Mouse (Mus musculus): ENCODE results near the gene Il22ra2. TPM values are rescaled to one million over a fixed set of nuclear protein-coding genes. Genes with fewer than 3 reads are reported as not detected.
"Not testable (repeated sequence)": the region's sequence is repeated elsewhere in the genome, so short reads cannot be mapped to it uniquely, and the experiment has no call there.

The Il22ra2 gene
- polyA plus RNA-seq, 1 experiment = 0.67 TPM

DNA sequence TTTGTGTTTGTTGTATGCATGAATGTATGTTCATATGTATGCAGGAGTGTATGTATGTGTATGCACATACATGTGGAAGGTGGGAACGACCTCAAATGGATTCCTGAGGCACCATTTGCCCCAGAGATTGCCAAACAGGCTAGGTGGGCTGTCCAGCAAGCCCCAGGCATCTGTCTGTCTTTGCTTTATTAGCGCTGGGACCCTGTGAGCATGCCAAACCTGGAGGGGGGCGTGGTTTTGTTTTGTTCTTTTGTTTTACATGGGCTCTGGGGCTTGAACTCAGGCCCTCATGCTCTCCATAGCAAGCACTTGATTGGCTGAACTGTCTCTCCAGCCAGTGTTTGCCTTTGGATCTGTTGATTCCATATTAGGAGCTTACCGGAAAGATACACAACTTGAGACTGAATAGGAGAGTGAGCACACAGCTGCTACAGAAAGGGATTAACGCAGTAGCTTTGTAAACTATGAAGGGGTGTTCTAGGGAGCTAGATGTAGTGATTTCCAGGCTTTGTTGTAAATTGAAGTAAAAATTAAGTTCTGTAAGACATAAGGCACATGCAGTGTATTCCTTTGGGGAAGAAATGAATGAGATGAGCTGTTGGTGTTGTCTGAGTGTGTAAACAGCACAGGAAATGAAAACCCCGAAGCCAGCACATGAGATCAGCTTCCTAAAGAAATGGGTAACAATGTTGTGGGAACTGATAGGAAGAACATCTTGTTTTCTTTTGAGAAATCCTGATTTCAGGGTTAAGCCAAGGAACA is 22.3 kb upstream of the Il22ra2 start:
- Histone ChIP-seq H3K27ac (ENCODE audit: insufficient read depth, low read depth, low read length) (no peak overlapping the region), H3K4me1 (ENCODE audit: control insufficient read depth, insufficient read depth, low read length) (peaks cover 9% of the 10 kb centered on the region; the same call in 1 of the 2 replicates), H3K36me3 (ENCODE audit: control insufficient read depth, insufficient read depth, low read length) (peaks cover 17% of the 10 kb centered on the region), H3K4me3 (ENCODE audit: insufficient read depth, low read depth, low read length) (no peak overlapping the region), H3K27me3 (replicated peaks; ENCODE audit: control insufficient read depth, insufficient read depth, low read length) (no peaks in the 10 kb centered on the region)
- no peak for TF ChIP-seq POLR2A (IDR thresholded peaks at IDR 0.05; ENCODE audit: low read depth, low read length)
- no peak for TF ChIP-seq CTCF (conservative IDR thresholded peaks at IDR 0.05; ENCODE audit: insufficient read depth, insufficient read length, low read depth, low read length)
- DNase-seq = no peak
- 83% methylated on average over 6 of the region's 6 CpGs for WGBS

DNA sequence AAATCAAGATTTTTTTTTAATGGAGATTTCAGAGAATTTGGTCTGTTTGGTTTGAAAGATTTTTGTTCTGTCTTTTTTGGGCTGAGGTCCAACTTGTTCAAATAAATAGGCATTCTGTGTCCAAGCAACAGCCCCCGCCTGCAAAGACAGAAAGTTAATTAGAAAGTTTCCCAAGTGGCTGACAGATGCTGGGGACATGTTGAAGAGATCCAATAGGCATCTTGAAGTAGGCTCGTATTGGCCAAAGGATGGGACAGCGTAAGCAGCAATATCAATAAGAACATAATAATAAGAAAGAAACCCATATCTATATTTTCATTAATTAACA is 21.7 kb upstream of the Il22ra2 start:
- WGBS = 91% methylated on average over 3 of the region's 3 CpGs
- H3K27me3 ChIP-seq (replicated peaks; ENCODE audit: control insufficient read depth, insufficient read depth, low read length) = no peaks in the 10 kb centered on the region
- TF ChIP-seq CTCF (conservative IDR thresholded peaks at IDR 0.05; ENCODE audit: insufficient read depth, insufficient read length, low read depth, low read length) (no peak), POLR2A (IDR thresholded peaks at IDR 0.05; ENCODE audit: low read depth, low read length) (no peak)
- H3K36me3 ChIP-seq (ENCODE audit: control insufficient read depth, insufficient read depth, low read length) = peaks cover 17% of the 10 kb centered on the region
- H3K27ac ChIP-seq (ENCODE audit: insufficient read depth, low read depth, low read length) = no peak overlapping the region
- no peak overlapping the region for H3K4me3 ChIP-seq (ENCODE audit: insufficient read depth, low read depth, low read length)
- DNase-seq = no peak
- H3K4me1 ChIP-seq (ENCODE audit: control insufficient read depth, insufficient read depth, low read length) = peaks cover 6% of the 10 kb centered on the region; the same call in 1 of the 2 replicates

- DNase-seq = peak; percentile 44
- H3K27me3 ChIP-seq (replicated peaks; ENCODE audit: control insufficient read depth, insufficient read depth, low read length); H3K27ac ChIP-seq (ENCODE audit: insufficient read depth, low read depth, low read length); H3K4me1 ChIP-seq (ENCODE audit: control insufficient read depth, insufficient read depth, low read length); H3K4me3 ChIP-seq (ENCODE audit: insufficient read depth, low read depth, low read length): not testable (repeated sequence)
- WGBS = 55% methylated on average over 1 of the region's 1 CpGs
- H3K36me3 ChIP-seq (ENCODE audit: control insufficient read depth, insufficient read depth, low read length) = peaks cover 22% of the 10 kb centered on the region
- TF ChIP-seq CTCF (conservative IDR thresholded peaks at IDR 0.05; ENCODE audit: insufficient read depth, insufficient read length, low read depth, low read length) = peak; percentile 49
Measured at GRCm38 (mm10) chr10:19601502-19601901, 20.3 kb upstream of the Il22ra2 start.

GRCm38 (mm10) chr10:19603231-19603630 is 18.6 kb upstream of the Il22ra2 start:
- TF ChIP-seq CTCF (conservative IDR thresholded peaks at IDR 0.05; ENCODE audit: insufficient read depth, insufficient read length, low read depth, low read length) (no peak), POLR2A (IDR thresholded peaks at IDR 0.05; ENCODE audit: low read depth, low read length) (no peak)
- peaks cover 26% of the 10 kb centered on the region for H3K36me3 ChIP-seq (ENCODE audit: control insufficient read depth, insufficient read depth, low read length)

GRCm38 (mm10) chr10:19609125-19609524 is 12.7 kb upstream of the Il22ra2 start:
- no peak for TF ChIP-seq POLR2A (IDR thresholded peaks at IDR 0.05; ENCODE audit: low read depth, low read length)
- TF ChIP-seq CTCF (conservative IDR thresholded peaks at IDR 0.05; ENCODE audit: insufficient read depth, insufficient read length, low read depth, low read length) = no peak
- no peak overlapping the region for H3K4me3 ChIP-seq (ENCODE audit: insufficient read depth, low read depth, low read length)
- H3K36me3 ChIP-seq (ENCODE audit: control insufficient read depth, insufficient read depth, low read length) = peaks cover 10% of the 10 kb centered on the region
- H3K27ac ChIP-seq (ENCODE audit: insufficient read depth, low read depth, low read length) = no peak overlapping the region
- no peaks in the 10 kb centered on the region for H3K4me1 ChIP-seq (ENCODE audit: control insufficient read depth, insufficient read depth, low read length)
- no peaks in the 10 kb centered on the region for H3K27me3 ChIP-seq (replicated peaks; ENCODE audit: control insufficient read depth, insufficient read depth, low read length)
- 63% methylated on average over 14 of the region's 14 CpGs for WGBS
- DNase-seq = no peak

More at GRCm38 (mm10) chr10:19603231-19603630, 18.6 kb upstream of the Il22ra2 start:
- Histone ChIP-seq H3K27me3 (replicated peaks; ENCODE audit: control insufficient read depth, insufficient read depth, low read length) (no peaks in the 10 kb centered on the region), H3K27ac (ENCODE audit: insufficient read depth, low read depth, low read length) (no peak overlapping the region), H3K4me1 (ENCODE audit: control insufficient read depth, insufficient read depth, low read length) (peaks cover 2% of the 10 kb centered on the region; the same call in 1 of the 2 replicates), H3K4me3 (ENCODE audit: insufficient read depth, low read depth, low read length) (no peak overlapping the region)
- no peak for DNase-seq
- 89% methylated on average over 6 of the region's 6 CpGs for WGBS

- no peak overlapping the region for H3K27ac ChIP-seq (ENCODE audit: insufficient read depth, low read depth, low read length)
- TF ChIP-seq CTCF (conservative IDR thresholded peaks at IDR 0.05; ENCODE audit: insufficient read depth, insufficient read length, low read depth, low read length) (no peak), POLR2A (IDR thresholded peaks at IDR 0.05; ENCODE audit: low read depth, low read length) (no peak)
- 47% methylated on average over 2 of the region's 2 CpGs for WGBS
Measured at GRCm38 (mm10) chr10:19611616-19612015, 10.2 kb upstream of the Il22ra2 start.

GRCm38 (mm10) chr10:19613111-19613753 is 8.6 kb upstream of the Il22ra2 start:
- Histone ChIP-seq H3K27ac (ENCODE audit: insufficient read depth, low read depth, low read length) (no peak overlapping the region), H3K4me3 (ENCODE audit: insufficient read depth, low read depth, low read length) (no peak overlapping the region), H3K27me3 (replicated peaks; ENCODE audit: control insufficient read depth, insufficient read depth, low read length) (no peaks in the 10 kb centered on the region), H3K4me1 (ENCODE audit: control insufficient read depth, insufficient read depth, low read length) (no peaks in the 10 kb centered on the region), H3K36me3 (ENCODE audit: control insufficient read depth, insufficient read depth, low read length) (no peaks in the 10 kb centered on the region; the same call in 1 of the 2 replicates)
- TF ChIP-seq CTCF (conservative IDR thresholded peaks at IDR 0.05; ENCODE audit: insufficient read depth, insufficient read length, low read depth, low read length) (no peak), POLR2A (IDR thresholded peaks at IDR 0.05; ENCODE audit: low read depth, low read length) (no peak)
- DNase-seq = peak; percentile 14
- 43% methylated on average over 7 of the region's 7 CpGs for WGBS

More at GRCm38 (mm10) chr10:19611616-19612015, 10.2 kb upstream of the Il22ra2 start:
- peaks cover 3% of the 10 kb centered on the region; the same call in 1 of the 2 replicates for H3K36me3 ChIP-seq (ENCODE audit: control insufficient read depth, insufficient read depth, low read length)
- no peak for DNase-seq
- no peaks in the 10 kb centered on the region for H3K27me3 ChIP-seq (replicated peaks; ENCODE audit: control insufficient read depth, insufficient read depth, low read length)
- H3K4me1 ChIP-seq (ENCODE audit: control insufficient read depth, insufficient read depth, low read length) = no peaks in the 10 kb centered on the region
- no peak overlapping the region for H3K4me3 ChIP-seq (ENCODE audit: insufficient read depth, low read depth, low read length)

Data from kidney, adult 2 months (tissue).